Mouse (Mus musculus) erythroblast, embryonic 14.5 days (primary cell): ENCODE results near the gene AL607142.1.

ENCODE experiments used
- GATA1 ChIP-seq: IDR thresholded peaks from 2 replicates; pipeline ENCODE4 v1.6.1; 2012; ENCODE audit warnings: low read length, inconsistent platforms, mixed read lengths
- TAL1 ChIP-seq: IDR thresholded peaks from 3 replicates; pipeline ENCODE4 v1.6.1; 2012; ENCODE audit warnings: low read length, inconsistent platforms, mixed read lengths

GRCm38 (mm10) chr4:120126047-120126446, 61.3 kb downstream of the AL607142.1 start:
- no peak for TF ChIP-seq GATA1
- TF ChIP-seq TAL1: no peak
